Mouse (Mus musculus) kidney, adult 8-10 months (tissue): ENCODE data around the gene Npy4r.

Experiments
- DNase-seq, 2 experiments: peaks; one replicate each; pipeline ENCODE4 v3.0.0; 2022

The Npy4r gene

GRCm38 (mm10) chr14:34119046-34119723 lies 33.1 kb downstream of the Npy4r start:
- DNase-seq, result no peak

GRCm38 (mm10) chr14:34114311-34114710 lies 38.0 kb downstream of the Npy4r start:
- DNase-seq, result no peak

- no peak for DNase-seq
These were observed 44.7 kb downstream of the Npy4r start for GRCm38 (mm10) chr14:34107594-34107993.

- DNase-seq, result peak in 1 of 2 experiments; percentile 53
These were observed 45.8 kb downstream of the Npy4r start for GRCm38 (mm10) chr14:34106389-34107062.

- peak; percentile 36 to 75 for DNase-seq
These were observed 47.4 kb downstream of the Npy4r start for GRCm38 (mm10) chr14:34104892-34105291.

- no peak for DNase-seq
These were observed 48.4 kb downstream of the Npy4r start for GRCm38 (mm10) chr14:34103855-34104254.

- DNase-seq, result no peak
These were observed 49.7 kb downstream of the Npy4r start, which contains the start of gene A630023A22Rik for GRCm38 (mm10) chr14:34102601-34103000. Gene A630023A22Rik, minus strand, starts transcription at chr14:34102754.

- DNase-seq, result no peak
These were observed 56.1 kb downstream of the Npy4r start for GRCm38 (mm10) chr14:34096161-34096560.
